Mouse (Mus musculus): ENCODE results near the gene Gabrg3. TPM values are rescaled to one million over a fixed set of nuclear protein-coding genes. Genes with fewer than 3 reads are reported as not detected.

Gabrg3 gene
- total RNA-seq, 1 experiment from 2014 or later: not detected

GRCm38 (mm10) chr7:57132471-57132870, 254.5 kb downstream of the Gabrg3 start:
- ATAC-seq (replicated peaks; ENCODE audit: low read depth, poor library complexity, severe bottlenecking): no peak

- ATAC-seq (replicated peaks; ENCODE audit: low read depth, poor library complexity, severe bottlenecking): no peak
Measured at GRCm38 (mm10) chr7:57100065-57100464, 286.9 kb downstream of the Gabrg3 start.

GRCm38 (mm10) chr7:57082071-57082470, 304.9 kb downstream of the Gabrg3 start:
- ATAC-seq (replicated peaks; ENCODE audit: low read depth, poor library complexity, severe bottlenecking): no peak

- no peak for ATAC-seq (replicated peaks; ENCODE audit: low read depth, poor library complexity, severe bottlenecking)
Measured at GRCm38 (mm10) chr7:57071435-57072160, 315.4 kb downstream of the Gabrg3 start.

- no peak for ATAC-seq (replicated peaks; ENCODE audit: low read depth, poor library complexity, severe bottlenecking)
Measured at GRCm38 (mm10) chr7:57065398-57065797, 321.6 kb downstream of the Gabrg3 start.

- no peak for ATAC-seq (replicated peaks; ENCODE audit: low read depth, poor library complexity, severe bottlenecking)
Measured at GRCm38 (mm10) chr7:57050906-57051635, 335.9 kb downstream of the Gabrg3 start.

- ATAC-seq (replicated peaks; ENCODE audit: low read depth, poor library complexity, severe bottlenecking): no peak
Measured at GRCm38 (mm10) chr7:57037861-57038421, 349.0 kb downstream of the Gabrg3 start.

GRCm38 (mm10) chr7:57000585-57001261, 386.3 kb downstream of the Gabrg3 start:
- ATAC-seq (replicated peaks; ENCODE audit: low read depth, poor library complexity, severe bottlenecking): no peak

- ATAC-seq (replicated peaks; ENCODE audit: low read depth, poor library complexity, severe bottlenecking): no peak
Measured at GRCm38 (mm10) chr7:56997713-56998624, 389.0 kb downstream of the Gabrg3 start.

GRCm38 (mm10) chr7:56946398-56946797, 440.6 kb downstream of the Gabrg3 start:
- no peak for ATAC-seq (replicated peaks; ENCODE audit: low read depth, poor library complexity, severe bottlenecking)

- no peak for ATAC-seq (replicated peaks; ENCODE audit: low read depth, poor library complexity, severe bottlenecking)
Measured at GRCm38 (mm10) chr7:56941606-56942005, 445.4 kb downstream of the Gabrg3 start.

- ATAC-seq (replicated peaks; ENCODE audit: low read depth, poor library complexity, severe bottlenecking): no peak
Measured at GRCm38 (mm10) chr7:56938020-56938419, 449.0 kb downstream of the Gabrg3 start.

- ATAC-seq (replicated peaks; ENCODE audit: low read depth, poor library complexity, severe bottlenecking): no peak
Measured at GRCm38 (mm10) chr7:56919499-56919898, 467.5 kb downstream of the Gabrg3 start.

GRCm38 (mm10) chr7:56914862-56915261, 472.1 kb downstream of the Gabrg3 start:
- no peak for ATAC-seq (replicated peaks; ENCODE audit: low read depth, poor library complexity, severe bottlenecking)

- no peak for ATAC-seq (replicated peaks; ENCODE audit: low read depth, poor library complexity, severe bottlenecking)
Measured at GRCm38 (mm10) chr7:56899762-56900161, 487.2 kb downstream of the Gabrg3 start.

- no peak for ATAC-seq (replicated peaks; ENCODE audit: low read depth, poor library complexity, severe bottlenecking)
Measured at GRCm38 (mm10) chr7:56867314-56868075, 519.5 kb downstream of the Gabrg3 start.

GRCm38 (mm10) chr7:56843565-56843964, 543.4 kb downstream of the Gabrg3 start:
- no peak for ATAC-seq (replicated peaks; ENCODE audit: low read depth, poor library complexity, severe bottlenecking)

GRCm38 (mm10) chr7:56825446-56825845, 561.5 kb downstream of the Gabrg3 start:
- no peak for ATAC-seq (replicated peaks; ENCODE audit: low read depth, poor library complexity, severe bottlenecking)

- ATAC-seq (replicated peaks; ENCODE audit: low read depth, poor library complexity, severe bottlenecking): no peak
Measured at GRCm38 (mm10) chr7:56801841-56802240, 585.1 kb downstream of the Gabrg3 start.
